Mouse (Mus musculus) gonadal fat pad, adult 2 months (tissue): ENCODE measurements around the gene Rnf180. TPM values are rescaled to one million over a fixed set of nuclear protein-coding genes. Genes with fewer than 3 reads are reported as not detected.

ENCODE experiments used
- DNase-seq: peaks from one replicate; pipeline ENCODE4 v3.0.0-alpha.2; 2012; ENCODE audit warnings: low read depth
- polyA plus RNA-seq: library from polyadenylated mRNA; depleted of rRNA; stranded (reverse); fragments of >200 nt; gene quantifications from 2 replicates; pipeline ENCODE4 v1.2.3, GENCODE M21; 2012

Gene Rnf180
- polyA plus RNA-seq, 1 experiment, result 32.0 TPM

- DNase-seq, result no peak
Observed at GRCm38 (mm10) chr13:105250767-105251166, 43.8 kb downstream of the Rnf180 start.

- DNase-seq, result no peak
Observed at GRCm38 (mm10) chr13:105250264-105250663, 44.4 kb downstream of the Rnf180 start.

- no peak for DNase-seq
Observed at GRCm38 (mm10) chr13:105249599-105249998, 45.0 kb downstream of the Rnf180 start.

GRCm38 (mm10) chr13:105247691-105248090, 46.9 kb downstream of the Rnf180 start:
- no peak for DNase-seq

GRCm38 (mm10) chr13:105240810-105241209, 53.8 kb downstream of the Rnf180 start:
- DNase-seq, result no peak

GRCm38 (mm10) chr13:105227126-105227525, 67.5 kb downstream of the Rnf180 start:
- no peak for DNase-seq

GRCm38 (mm10) chr13:105224048-105224447, 70.6 kb downstream of the Rnf180 start:
- no peak for DNase-seq

- DNase-seq, result no peak
Observed at GRCm38 (mm10) chr13:105223147-105223546, 71.5 kb downstream of the Rnf180 start.

- DNase-seq, result no peak
Observed at GRCm38 (mm10) chr13:105222016-105222725, 72.4 kb downstream of the Rnf180 start.

- no peak for DNase-seq
Observed at GRCm38 (mm10) chr13:105210746-105211145, 83.9 kb downstream of the Rnf180 start.

GRCm38 (mm10) chr13:105203851-105204250, 90.8 kb downstream of the Rnf180 start:
- DNase-seq, result no peak

- DNase-seq, result no peak
Observed at GRCm38 (mm10) chr13:105198658-105199057, 96.0 kb downstream of the Rnf180 start.

- DNase-seq, result no peak
Observed at GRCm38 (mm10) chr13:105198028-105198427, 96.6 kb downstream of the Rnf180 start.

GRCm38 (mm10) chr13:105193583-105193982, 101.0 kb downstream of the Rnf180 start:
- DNase-seq, result no peak

GRCm38 (mm10) chr13:105188730-105189129, 105.9 kb downstream of the Rnf180 start:
- DNase-seq, result no peak

GRCm38 (mm10) chr13:105180781-105181180, 113.8 kb downstream of the Rnf180 start:
- no peak for DNase-seq

- DNase-seq, result no peak
Observed at GRCm38 (mm10) chr13:105165441-105165840, 129.2 kb downstream of the Rnf180 start.

- no peak for DNase-seq
Observed at GRCm38 (mm10) chr13:105153955-105154354, 140.7 kb downstream of the Rnf180 start.

GRCm38 (mm10) chr13:105150006-105150405, 144.6 kb downstream of the Rnf180 start:
- no peak for DNase-seq

- DNase-seq, result no peak
Observed at GRCm38 (mm10) chr13:105147795-105148418, 146.7 kb downstream of the Rnf180 start.

- DNase-seq, result no peak
Observed at GRCm38 (mm10) chr13:105146827-105147226, 147.8 kb downstream of the Rnf180 start.

- no peak for DNase-seq
Observed at GRCm38 (mm10) chr13:105139881-105140280, 154.7 kb downstream of the Rnf180 start.

- no peak for DNase-seq
Observed at GRCm38 (mm10) chr13:105134397-105134796, 160.2 kb downstream of the Rnf180 start.
